Mouse (Mus musculus): ENCODE results near the gene Emg1.

Emg1 gene

DNA sequence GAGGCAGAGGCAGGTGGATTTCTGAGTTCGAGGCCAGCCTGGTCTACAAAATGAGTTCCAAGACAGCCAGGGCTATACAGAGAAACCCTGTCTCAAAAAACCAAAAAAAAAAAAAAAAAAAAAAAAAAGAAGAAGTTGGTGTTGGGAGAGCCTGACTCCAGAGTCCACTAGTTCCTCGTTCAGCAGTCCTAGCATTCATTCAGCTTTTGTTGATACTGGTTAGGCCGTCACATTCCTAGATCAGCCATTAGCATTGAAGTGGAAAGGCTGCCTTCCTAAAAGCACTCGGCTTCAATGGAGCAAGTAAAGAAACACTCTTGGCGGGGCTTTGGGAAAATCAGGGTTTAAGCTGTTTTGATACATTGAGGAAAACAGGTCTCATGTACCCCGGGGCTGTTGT lies 29.7 kb downstream of the Emg1 start:
- WGBS, result 71% methylated on average over 6 of the region's 6 CpGs

DNA sequence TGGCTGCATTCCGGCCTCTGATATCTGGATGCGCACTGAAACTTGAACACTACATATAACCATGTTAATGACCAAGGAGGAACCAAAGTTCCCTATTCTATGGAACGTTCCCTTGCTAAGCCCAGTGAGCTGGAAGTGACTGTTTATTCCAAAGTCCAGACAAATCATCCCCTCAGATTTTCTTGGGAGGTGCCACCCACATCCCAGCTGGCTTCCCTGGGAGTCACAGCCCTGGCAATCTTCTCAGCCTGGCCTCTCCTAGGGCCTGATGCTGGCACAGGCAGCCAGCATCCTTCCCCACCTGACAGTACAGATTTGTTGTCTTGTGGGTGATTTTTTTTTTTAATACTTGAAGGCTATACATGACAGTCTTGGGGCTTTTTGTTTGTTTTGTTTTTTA lies 32.5 kb downstream of the Emg1 start:
- 72% methylated on average over 3 of the region's 3 CpGs for WGBS

DNA sequence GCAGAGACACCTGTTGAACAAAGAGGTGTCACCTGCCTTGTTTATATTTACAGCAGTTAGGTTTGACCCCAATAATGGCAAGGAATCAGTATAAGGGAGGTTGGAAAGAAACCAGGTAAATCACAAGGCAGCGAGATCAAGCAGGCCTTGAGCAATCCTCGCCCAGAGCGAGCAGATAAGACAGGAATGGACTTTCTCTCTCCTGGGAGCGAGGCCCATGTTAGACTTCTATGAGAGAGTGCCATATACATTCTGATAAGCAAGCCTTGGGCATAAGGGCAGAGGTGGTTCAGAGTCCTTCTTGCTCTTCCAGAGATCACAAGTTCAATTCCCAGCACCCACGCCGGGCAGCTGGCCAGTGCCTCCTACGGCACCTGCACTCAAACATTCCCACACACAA lies 33.2 kb downstream of the Emg1 start:
- 93% methylated on average over 7 of the region's 7 CpGs for WGBS

DNA sequence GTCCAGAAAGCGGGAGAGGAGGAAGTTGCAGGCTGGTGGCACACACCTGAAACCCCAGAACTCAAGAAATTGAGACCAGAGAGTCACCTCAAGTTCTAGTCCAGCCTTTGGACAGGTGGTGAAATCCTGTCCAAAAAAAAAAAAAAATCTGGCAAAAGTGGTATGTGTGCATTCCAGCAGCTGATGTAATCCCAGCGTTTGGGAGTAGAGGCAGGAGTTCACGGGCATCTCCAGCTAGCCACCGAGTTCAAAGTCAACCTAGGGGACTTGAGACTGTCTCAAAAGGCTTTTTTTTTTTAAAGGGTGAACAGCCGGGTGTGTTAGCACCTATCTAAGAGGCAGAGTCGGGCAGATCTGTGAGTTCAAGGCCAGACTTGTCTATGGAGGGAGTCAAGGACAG lies 35.8 kb downstream of the Emg1 start:
- WGBS, result 87% methylated on average over 6 of the region's 6 CpGs

DNA sequence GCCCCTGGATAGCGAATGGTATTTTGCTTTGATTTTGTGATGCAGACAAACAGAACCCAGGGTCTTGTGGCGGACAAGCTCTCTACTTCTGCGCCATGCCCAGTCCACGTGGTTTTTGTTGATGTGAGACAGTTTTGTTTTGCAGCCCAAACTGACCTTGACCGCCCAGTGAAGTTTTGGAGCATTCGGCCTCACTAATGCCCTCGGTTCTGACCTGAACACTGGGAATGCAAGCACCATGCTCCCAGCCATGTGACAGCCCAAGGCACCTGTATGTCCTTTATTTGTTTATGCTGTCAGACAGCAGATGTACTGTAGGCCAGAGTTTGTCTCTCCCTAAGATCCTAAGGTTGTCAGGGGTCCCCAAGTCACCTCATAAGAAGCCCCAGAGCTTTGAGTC lies 37.4 kb downstream of the Emg1 start:
- 98% methylated on average over 7 of the region's 7 CpGs for WGBS

DNA sequence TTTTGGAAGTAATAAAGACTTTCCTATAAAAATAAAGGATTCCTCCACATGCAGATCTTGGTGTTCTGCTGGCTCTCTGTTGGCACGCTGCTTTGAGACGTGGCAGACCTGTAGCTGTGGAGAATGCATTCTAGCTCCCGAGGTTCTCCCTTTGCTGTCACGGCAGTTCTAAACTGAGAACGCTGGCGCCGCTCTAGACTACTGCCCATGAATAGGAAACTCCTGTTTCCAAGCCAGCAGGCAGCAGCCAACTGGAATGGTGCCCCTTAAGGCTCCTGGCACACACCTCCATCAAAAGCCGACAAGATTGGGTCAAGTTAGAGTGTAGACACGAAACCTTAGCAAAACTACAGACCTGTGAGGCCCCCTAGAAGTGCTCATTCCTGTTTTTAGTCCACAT lies 38.4 kb downstream of the Emg1 start:
- WGBS, result 23% methylated on average over 9 of the region's 9 CpGs

DNA sequence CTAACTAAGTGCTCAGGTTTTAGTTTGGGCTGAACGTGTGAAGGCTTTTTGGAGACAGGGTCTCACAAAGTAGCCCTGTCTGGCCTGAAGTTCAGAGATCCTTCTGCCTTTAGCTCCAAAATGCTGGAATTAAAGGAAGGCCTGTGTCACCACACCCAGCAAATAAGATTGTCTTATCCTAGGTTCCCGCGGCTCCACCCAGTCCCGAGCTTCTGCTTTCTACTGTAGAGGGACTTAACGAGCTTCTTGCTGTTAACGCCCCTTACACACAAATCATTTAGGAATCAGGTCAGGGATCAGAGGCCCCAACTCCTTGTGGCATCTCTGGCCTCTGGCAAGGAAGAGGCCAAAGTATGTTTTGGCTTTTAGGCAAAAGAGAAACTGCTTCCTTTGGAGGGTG lies 39.9 kb downstream of the Emg1 start:
- 72% methylated on average over 6 of the region's 6 CpGs for WGBS

DNA sequence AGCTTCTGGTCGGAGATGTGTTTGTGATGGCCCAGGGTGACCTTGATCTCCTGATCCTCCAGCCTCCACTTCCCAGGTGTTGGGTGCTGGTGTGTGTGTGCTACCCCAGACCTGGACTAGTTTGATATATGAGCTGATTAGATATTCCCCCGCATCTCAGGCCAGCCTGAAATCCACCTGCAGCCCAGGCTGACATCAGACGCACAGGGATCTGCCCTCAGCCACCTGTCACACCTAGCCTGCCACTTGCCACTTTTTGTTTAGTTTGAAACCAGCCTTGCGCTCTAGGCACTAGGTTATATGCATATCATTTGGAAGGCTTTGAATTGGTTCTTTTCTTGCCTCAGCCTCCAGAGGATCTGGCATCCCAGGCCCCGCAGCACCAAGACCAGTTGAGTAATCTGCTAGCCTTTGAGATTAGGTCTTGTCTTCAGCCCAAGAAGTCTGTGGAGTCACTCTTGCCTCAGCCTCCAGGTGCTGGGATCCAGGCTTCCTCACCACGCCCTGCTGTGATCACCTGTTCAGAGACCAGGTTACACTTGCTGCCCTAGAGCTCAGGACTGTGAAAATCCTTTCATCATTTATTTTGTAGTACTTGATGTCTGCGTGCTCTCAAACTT lies 41.6 kb downstream of the Emg1 start:
- WGBS, result 91% methylated on average over 7 of the region's 7 CpGs

DNA sequence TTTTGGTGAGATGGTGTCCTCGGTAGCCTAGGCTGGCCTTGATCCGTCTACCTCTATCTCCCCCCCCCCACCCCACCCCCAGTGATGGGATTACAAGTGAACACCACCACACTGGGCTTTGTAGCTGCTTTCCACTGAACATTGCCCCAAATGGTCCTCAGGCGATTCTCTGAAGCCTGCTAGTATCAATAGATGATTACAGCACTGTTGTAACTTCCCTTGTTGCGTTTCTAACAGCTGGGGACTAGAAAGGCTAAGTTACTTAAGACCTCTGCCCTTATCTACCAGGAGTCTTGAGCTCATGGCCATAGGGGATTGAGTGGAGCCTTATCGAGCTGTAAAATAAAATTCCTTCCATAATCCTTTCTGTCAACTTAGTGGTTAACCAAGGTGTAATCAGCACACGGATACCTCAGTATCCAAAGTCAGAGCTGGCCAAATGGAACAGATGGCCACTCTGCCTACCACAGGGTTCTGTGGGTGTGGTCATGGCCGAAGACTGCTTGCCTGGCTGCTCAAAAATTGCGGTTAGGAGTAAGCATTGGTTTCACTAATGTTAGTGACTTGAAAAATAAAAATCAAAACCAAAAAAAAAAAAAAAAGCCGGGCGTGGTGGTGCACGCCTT lies 42.6 kb downstream of the Emg1 start:
- 90% methylated on average over 11 of the region's 11 CpGs for WGBS

DNA sequence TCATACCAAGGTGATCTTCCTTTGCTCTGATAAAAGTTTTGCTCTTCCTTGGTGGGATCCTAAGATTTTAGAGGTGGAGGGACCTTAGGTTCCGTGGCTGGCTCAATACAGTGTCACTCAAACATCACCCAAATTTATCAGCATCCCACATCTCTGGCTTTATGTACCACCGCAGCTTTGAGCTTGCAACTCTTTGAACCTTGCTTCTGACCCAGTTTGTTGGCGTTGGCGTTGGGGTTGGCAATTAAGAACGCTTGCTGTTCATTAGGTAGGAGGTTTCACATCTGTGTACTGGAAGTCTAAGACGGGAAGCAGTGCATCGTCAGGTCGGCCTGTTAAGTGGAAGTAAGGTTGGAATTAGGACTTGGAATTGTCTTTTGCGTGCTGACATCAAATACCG lies 47.0 kb downstream of the Emg1 start:
- 87% methylated on average over 10 of the region's 10 CpGs for WGBS

DNA sequence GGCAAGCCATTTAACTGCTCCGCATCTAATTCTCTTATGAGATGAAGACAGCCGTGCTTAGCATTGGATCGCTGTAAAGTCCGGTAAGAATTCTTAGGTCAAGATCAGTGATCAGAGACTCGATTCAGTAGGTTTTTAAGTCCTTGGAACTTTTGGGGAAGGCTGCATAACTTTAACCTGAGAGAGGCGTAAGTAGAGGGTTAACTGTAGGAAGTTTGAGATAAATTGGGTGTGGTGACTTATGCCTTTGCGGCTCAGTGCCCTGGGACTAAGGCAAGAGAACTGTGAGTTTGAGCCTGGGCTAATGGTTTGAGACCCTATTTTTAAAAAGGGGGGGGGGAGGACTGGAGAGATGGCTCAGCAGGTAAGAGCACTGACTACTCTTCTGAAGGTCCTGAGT lies 47.7 kb downstream of the Emg1 start:
- WGBS, result 87% methylated on average over 7 of the region's 7 CpGs

DNA sequence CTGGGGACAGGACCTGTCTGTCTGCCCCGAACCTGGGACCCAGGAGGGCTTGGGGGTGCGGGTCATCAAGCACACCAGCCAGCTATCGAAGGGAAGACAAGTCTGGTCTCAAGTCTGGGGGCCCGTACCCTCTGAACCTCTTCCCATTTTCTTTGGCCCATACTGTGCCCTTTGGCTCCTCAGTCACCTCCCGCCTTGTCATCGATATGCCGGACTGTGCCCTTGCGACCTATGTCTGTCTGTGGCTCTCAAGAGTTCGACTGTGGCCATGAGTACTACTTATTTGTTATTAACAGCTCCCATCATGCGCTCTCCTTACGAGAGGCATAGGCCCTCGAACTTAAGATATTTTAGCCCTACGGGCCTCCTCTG lies 48.6 kb downstream of the Emg1 start:
- WGBS, result 15% methylated on average over 13 of the region's 13 CpGs

DNA sequence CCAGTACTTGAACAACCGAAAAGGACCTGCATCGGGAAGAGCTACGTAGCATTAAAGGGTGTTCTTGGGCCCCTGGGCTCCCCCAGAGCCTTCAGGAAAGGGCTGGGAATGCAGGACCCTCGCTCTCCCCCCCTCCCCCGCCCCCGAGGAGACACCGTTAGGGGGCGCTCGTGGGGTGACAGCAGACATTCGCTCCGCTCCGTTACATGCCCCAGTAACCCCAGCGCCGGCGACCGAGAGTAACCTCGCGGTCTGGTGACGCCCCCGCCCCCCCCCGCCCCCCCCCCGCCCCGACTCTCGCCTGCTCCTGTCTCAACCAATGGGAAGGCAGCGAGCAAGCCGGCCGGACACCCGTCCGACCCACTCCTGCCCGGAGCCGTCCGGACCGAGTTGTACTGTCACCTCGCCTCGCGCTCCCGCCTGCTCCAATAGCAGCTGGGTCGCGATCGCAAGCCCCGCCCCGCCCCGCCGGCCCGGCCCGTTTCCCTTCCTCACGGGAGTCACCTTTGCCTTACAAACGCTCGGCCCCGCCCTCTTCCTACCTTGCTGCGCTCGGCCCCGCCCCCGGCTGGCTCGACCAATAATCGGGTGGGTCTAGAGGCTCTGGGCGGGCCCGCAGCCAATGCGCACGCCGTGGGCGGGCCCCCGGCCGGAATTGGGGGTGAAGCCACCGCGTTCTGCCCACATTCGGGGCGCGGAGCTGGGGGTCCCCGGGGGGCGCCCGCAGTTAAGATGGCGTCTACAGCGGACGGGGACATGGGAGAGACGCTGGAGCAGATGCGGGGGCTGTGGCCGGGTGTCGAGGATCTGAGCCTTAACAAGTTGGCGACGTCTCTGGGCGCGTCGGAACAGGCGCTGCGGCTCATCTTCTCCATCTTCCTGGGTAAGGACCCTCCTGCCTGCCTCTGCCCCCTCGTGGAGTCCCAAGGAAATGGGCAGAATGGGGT lies 49.2 kb downstream of the Emg1 start, which contains the start of gene Lpcat3:
Lpcat3 (plus strand) TSS at position 551 of the 947 bp plus-strand sequence.
- under 1% methylated on average over 76 of the region's 87 CpGs for WGBS

DNA sequence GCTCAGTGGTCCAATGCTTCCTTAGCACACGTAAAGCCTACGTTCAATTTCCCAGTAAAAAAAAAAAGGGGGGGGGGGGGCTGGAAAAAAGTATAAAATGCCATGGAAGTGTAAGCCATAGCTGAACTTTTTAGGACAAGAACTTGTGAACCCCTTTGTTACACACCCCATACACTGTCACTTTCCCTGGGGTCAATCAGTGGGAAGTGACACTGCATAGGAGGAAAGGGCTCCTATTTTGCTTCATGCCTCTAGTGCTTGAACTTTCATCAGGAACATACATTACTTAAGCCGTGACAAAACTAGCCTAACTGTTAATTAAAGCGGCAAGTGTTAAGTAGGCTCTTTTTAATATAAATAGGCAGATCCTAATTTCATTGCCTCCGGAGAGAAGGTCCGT lies 50.0 kb downstream of the Emg1 start:
- WGBS, result 31% methylated on average over 6 of the region's 6 CpGs

DNA sequence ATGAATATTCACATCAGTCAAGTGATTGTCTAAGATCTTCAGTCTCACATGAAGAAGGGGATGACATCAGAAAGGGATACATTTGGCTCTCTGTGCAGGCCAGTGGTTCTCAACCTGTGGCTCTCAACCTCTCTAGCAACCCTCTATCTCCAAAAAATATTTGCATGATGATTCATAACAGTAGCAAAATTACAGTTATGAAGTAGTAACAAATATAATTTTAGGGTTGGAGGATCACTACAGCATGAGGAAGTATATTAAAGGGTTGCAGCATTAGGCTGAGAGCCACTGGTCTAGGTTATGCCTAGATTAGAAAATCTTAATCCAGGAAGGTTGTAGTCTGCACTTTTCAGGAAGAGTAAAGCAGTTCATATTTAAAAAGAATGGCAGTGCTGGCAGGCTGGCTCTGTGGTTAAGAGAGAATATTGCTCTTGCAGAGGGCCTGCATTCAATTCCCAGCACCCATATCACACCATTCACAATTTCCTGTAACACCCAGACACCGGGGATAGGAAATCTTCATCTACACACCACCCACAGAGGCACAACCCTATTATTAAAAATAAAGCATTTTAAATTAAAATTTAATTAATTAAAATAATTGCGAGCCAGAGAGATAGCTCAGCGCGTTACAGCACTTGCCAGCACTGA lies 50.7 kb downstream of the Emg1 start:
- WGBS, result 95% methylated on average over 4 of the region's 4 CpGs

DNA sequence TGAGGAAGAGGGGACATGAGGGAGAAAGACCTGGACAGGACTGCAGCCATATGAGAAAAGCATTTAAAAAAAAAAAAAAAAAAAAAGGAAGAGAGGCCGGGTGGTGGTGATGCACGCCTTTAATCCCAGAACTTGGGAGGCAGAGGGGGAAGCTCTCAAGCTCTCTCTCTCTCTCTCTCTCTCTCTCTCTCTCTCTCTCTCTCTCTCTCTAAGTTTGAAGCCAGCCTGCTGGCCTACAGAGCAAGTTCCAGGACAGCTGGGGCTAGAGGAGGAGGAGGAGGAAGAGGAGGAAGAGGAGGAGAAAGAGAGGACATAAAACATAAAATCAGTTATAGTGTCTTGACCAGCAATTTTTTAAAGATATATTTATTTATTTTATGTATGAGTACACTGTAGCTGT lies 53.9 kb downstream of the Emg1 start:
- WGBS, result 77% methylated on average over 2 of the region's 2 CpGs

DNA sequence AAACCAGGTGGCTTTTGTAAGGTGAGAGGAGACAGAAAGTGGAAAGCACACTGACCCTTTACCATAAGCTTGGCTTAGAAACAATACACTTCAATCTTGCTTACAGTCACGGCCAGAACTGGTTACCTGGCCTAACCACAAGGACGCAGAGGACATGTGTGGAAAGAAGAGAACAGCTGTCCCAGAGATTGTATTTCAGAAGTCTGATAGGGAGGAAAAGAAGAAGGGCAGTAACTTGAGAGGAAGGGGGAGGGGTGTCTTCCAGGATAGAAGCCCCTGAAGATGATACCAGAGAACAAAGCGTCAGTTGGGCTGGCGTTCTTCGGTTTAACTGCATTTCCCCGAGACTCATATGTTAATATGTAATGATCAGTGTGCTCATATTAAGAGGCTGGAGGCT lies 56.1 kb downstream of the Emg1 start:
- WGBS, result 86% methylated on average over 6 of the region's 6 CpGs

All from cerebral cortex, adult 2 months (tissue).